Mouse (Mus musculus): ENCODE data around the gene Emilin2.

GRCm38 (mm10) chr17:71224521-71224920 lies 87.3 kb downstream of the Emilin2 start:
- TF ChIP-seq POLR2A (IDR thresholded peaks at IDR 0.05; ENCODE audit: low read depth, low read length) (peak; percentile 50), SMC3 (IDR thresholded peaks at IDR 0.05; ENCODE audit: low read depth, low read length) (0 out of 2 replicates have a peak, but pooled peaks have one; percentile 6), KAT2A (IDR thresholded peaks at IDR 0.05; ENCODE audit: insufficient replicate concordance, low read length) (no peak), CTCF (conservative IDR thresholded peaks at IDR 0.05 in 1 of 2, IDR thresholded peaks at IDR 0.05 in 1 of 2; ENCODE audit: low read depth in 2 of 2, low read length in 2 of 2) (no peak), ZNF384 (IDR thresholded peaks at IDR 0.05; ENCODE audit: low read depth, low read length) (0 out of 2 replicates have a peak, but pooled peaks have one; percentile 8), ZC3H11A (IDR thresholded peaks at IDR 0.05; ENCODE audit: low read depth, low read length) (no peak)

Data from CH12.LX (cell line).